Mouse (Mus musculus) liver, adult 2 months (tissue): ENCODE measurements around the gene Clasrp.

Experiments used
- CTCF ChIP-seq: fragments of 200-500 bp; IDR thresholded peaks from 2 replicates; pipeline ENCODE4 v1.5.1; 2011; ENCODE audit warnings: low read depth, low read length, control low read depth
- POLR2A ChIP-seq: fragments of 200-500 bp; IDR thresholded peaks from 2 replicates; pipeline ENCODE4 v1.6.1; 2011; ENCODE audit warnings: low read length, control low read depth; ENCODE audit not compliant: insufficient read depth; ENCODE audit errors: extremely low read depth

DNA sequence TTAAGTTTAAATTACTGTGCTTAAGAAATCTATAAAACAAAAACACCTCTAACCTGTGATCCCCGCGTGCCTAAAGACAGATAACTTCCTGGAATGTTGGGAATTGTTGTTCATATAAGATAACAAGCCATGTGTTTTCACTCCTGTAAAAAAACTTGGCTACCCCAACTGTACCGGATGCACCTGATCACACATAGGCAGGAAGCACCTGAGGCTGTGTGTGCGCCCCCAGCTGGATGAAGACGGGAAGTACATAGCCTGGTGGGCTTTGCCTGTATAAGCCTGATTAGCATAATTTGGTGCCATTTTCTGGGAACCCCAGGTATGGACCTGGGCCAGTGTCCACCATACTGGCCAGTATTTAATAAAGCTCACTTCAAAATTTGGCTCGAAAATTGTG is 60.7 kb downstream of the Clasrp start:
- TF ChIP-seq CTCF: peak; percentile 69
- TF ChIP-seq POLR2A: no peak
